Mouse (Mus musculus): ENCODE data around the gene Eif3l.

The Eif3l gene

DNA sequence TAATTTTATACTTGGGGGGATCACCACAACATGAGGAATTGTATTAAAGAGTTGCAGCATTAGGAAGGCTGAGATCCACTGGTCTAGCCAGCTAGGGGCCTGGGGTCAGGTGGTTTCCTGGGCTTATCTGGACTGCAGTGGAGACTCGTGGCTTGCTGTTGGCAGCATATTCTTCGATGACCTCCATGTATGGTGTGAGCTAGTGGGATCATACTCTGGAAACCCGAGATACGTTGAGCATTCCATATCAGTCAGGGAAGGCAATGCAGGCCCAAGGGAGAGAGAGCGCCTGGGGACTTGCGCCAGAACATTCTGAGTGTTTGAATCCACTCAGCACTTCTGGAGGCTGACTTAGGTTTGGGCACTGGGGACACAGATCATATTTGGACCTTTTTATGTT, 48.8 kb downstream of the Eif3l start:
- DNase-seq (ENCODE audit: low read depth, low spot score), result no peak

DNA sequence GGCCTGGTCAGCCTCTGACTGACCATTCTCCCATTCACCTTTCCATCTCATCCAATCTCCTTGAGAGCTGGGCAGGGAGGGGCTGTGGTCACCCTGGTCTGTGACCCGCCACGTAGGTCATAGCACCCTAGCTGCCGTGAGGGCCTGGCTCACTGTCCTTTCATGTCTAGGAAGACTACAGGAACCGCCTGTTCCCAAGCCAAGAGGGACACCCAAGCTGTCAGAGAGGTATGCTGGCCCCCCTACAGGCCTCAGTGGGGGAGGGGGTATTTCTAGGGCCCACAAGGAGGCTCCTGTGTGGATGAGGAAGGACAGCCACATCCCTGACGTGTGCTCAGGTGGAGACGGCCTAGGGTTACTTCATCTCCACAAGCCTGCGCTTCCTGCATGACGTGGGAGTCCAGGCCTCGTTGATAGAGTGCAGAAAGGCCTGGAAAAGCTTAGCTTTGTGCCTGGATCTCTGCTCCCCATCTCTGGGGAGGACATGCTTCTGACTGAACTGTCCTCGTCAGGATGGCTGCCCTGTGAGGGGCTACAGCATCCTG, 49.4 kb downstream of the Eif3l start:
- no peak for DNase-seq (ENCODE audit: low read depth, low spot score)

DNA sequence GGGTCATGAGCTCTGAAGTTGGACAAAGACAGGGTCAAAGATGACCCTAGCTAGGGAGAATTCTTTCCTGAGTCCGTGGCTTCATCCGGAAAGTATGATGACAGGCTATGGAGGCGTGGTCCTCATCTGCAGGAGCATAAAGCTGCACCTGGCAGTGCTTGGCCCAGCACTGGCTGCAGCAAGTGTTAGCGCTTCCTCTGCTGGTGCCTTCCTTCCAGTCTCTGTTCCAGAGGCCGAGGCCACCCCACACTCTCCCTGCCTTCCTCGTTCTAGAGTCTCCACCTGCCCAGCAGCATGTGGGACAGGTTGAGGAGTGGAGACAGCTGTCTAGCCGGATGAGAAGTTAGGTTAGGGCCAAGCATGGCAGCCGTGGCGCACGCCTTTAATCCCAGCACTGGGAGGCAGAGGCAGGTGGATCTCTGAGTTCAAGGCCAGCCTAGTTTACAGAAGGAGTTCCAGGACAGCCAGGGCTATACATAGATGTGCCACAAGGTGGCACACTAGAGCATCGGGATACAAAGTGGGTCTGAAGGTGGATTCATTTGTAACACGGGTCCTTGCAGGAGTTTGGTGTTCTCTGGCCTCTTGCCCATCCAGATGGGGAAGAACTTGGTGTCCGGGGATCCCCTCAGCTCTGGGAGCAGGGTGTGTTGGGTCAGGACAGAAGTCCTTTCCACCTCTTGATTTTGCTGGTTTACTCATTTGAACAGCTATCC, 51.4 kb downstream of the Eif3l start:
- no peak for DNase-seq (ENCODE audit: low read depth, low spot score)

DNA sequence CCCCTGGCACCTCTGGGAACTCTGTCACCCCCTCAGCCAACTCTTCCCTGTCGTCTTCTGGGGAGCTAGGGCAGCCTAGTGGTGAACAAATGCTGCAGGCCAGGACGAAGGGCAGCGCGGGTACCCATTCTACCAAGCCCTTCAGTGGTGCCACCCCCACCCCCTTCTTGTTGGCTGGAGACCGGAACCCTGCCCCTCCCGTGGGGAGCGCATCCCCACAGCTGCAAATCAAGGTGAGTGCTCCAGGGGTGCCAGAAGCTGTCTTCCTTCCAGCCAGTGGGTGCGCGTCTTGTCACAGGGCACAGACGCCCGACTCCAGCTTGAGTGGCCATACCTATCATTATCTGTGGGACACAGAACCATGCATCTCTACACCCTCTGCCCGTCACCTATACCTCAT, 52.1 kb downstream of the Eif3l start:
- no peak for DNase-seq (ENCODE audit: low read depth, low spot score)

DNA sequence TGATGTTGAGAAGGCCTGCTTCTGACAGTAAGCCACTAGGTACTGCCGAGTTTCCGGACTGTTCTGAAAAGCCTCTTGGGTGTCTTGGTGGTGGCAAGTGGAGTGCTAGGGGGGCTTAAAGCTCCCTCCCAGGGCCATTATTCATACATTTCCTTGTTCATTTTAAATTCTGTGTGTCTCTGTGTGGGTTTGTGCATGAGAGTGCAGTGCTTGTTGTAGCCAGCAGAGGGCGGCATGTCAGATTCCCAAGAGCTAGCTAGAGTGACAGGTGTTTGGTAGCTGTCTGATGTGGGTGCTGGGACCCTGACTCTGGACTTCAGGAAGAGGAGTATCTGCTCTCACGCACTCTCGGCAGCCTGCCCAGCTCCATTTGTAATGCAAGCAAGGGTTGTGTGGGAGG, 53.2 kb downstream of the Eif3l start:
- DNase-seq (ENCODE audit: low read depth, low spot score), result no peak

DNA sequence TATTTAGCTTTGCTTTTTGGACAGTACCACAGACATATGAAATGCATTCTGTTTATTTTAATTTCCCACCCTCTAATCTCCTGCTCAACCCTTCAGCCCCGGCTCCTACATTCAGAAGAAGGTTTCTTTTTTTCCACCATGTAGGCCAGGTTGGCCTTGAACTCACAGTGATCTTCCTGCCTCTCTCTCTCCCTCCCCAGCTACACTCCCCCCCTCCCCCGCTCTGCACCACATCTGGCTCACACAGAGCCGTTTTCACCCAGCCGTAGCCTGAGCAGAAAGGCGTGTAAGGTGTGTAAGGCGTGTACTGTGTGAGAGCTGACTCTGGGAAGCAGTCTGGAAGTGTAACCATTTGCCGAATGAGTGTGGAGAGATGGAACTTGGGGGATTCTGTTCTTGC, 54.3 kb downstream of the Eif3l start:
- DNase-seq (ENCODE audit: low read depth, low spot score), result no peak

DNA sequence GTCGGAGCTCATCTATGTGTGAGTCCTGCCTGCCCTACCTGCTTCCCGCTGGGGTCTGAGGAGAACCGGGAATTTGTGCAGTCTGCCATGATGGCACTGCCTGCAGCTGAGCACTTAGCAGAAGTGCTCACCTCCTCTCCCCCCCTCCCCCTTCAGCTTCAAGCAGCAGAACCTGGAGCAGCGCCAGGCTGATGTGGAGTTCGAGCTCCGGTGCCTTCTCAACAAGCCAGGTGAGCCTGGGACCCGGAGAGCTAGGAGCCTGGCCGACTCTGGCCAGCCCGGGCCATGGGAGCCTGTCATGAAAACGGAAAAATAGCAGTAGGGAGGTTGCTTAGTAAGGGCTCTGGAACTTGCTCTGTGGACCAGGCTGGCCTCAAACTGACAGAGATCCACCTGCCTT, 55.8 kb downstream of the Eif3l start:
- no peak for DNase-seq (ENCODE audit: low read depth, low spot score)

DNA sequence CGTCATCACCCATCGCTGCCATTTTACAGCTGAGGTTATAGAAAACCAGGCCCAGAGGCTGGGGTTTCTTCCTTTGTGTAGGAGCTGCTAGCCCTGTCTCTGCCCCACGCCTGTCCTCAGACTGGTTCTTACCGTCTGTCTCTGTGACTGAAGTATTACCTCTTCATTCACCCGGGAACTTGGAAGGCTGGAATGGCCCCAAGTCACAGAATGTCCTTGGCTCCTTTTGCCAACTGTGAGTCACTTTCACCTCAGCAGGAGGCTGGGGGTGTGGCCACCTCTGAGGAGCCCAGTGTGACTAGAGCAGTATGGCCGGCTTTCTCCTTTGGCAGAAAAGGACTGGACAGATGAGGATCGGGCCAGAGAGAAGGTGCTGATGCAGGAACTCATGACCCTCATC, 56.5 kb downstream of the Eif3l start:
- no peak for DNase-seq (ENCODE audit: low read depth, low spot score)

DNA sequence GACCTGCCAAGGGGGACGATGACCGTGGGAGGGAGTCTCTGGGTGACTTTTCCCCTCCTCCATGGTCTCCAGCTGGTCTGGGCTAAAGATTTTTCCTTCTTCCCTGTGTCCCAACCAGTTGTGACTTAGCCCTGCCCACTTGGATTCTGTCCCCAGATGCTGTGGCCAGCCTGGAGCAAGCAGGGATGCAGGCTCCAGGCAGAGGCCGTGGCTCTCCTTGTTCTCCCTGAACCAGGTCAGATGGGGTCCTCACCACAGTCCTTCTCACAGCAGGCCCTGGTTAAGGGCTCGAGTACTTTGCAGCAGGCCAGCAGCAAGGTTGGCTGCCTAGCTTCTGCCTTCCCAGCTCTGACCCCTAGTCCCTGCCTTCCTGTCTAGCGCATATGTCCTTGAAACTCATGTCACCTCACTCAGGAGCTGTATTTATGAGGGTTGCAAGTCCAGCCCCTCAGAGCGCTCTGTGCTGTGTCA, 58.2 kb downstream of the Eif3l start:
- no peak for DNase-seq (ENCODE audit: low read depth, low spot score)

DNA sequence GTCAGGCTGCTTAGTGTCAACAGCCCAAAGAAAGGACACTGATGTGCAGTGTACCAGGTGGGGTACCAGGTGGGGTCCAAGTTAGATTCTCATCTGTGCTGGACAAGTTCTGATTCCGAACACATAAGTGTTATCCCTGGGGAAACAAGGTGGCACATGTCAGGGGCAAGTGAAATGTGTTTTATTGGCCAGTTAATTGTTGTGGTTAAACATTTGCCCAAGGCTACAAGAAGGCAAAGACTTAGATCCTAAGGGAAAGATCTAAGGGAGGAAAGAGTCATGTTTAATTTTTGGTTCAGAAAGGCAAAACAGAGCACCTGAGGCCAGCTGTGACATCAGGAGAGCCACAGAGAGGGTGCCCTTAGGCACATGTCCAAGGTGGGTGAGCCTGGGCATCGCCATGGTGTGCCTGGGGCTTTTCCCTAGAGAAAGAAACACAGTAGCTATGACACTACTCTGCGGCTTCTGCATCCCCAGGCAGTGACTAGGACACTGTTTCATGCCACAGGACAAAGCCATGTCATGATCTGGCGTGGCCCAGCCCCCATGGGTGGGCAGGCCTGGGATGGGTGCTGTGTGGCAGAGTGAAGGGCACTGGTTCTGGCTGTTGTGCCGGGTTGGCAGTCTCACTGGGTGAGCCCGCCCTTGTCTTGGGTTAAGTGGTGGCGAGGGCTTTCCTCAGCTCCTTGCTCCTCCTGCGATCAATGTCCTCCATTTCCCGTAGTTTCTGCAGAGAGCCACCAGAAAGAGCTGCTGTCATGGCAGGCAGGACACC, 59.7 kb downstream of the Eif3l start:
- DNase-seq (ENCODE audit: low read depth, low spot score), result no peak

DNA sequence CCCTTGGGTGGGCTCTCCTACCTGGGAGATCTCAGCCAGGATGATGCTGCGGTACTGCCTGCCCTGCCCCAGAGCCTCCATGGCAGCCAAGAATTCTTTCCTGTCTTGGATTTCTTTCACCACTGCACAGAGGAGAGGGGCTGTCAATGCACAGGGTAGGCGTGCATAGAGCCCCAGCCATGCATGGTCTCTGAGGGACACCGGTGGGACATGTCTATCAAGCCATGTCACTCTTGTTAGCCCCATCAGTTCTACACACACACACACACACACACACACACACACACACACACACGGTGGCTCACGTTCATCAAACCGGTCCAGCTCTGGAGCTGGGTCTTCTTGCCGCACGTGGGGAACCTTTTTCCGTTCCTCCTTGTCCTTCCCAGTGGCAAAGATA, 60.4 kb downstream of the Eif3l start:
- DNase-seq (ENCODE audit: low read depth, low spot score), result no peak

DNA sequence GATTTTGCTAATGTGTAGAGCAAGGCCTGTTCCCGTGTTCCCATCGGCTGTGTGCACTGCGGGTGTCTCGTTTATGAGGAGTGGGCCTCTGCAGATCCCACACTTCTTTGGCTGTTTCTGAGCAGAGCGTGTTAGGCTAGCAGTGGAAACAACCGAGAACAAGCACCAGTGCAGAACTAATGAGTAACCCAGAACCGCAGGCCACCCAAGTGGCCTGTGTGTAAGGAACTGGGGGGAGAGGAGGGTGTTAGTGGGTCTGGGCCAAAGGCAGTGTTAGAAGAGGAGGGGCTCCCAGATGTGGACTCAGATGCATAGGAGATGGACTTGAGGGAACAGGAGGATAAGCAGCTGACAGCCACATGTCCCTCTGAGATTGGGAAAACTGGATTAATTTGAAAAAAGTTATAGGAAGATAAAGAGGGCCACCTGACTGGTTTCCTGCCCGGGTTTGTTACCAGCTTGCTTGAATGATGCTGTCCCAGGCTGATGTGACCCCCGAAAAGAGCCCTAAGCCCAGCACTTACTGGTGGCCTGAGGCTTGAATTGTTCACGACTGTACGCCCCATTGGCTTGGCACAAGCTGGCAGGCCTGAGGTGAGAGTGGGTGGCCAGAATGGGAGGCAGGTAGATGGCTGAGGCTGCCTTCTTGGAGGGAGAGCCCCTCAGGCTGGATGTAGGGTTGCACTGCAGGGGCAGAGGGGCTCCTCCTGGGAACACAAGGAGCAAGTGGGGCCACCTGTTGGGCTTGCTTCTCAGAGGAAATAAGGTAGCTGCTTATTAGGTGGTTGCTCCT, 61.0 kb downstream of the Eif3l start:
- DNase-seq (ENCODE audit: low read depth, low spot score), result no peak

DNA sequence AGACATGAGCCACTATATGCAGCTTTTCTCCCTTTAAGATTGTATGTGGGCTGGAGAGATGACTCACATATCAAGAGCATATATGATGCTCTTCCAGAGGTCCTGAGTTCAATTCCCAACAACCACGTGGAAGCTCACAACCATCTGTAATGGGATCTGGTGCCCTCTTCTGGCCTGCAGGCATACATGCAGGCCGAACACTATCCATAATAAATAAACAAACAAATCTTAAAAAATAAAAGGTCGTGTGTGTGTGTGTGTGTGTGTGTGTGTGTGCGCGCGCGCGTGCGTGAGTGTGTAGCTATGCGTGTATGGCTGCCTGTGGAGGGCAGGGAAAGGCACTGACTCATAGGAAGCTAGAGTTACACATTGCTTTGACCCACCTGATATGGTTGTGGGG, 64.7 kb downstream of the Eif3l start:
- DNase-seq (ENCODE audit: low read depth, low spot score), result no peak

DNA sequence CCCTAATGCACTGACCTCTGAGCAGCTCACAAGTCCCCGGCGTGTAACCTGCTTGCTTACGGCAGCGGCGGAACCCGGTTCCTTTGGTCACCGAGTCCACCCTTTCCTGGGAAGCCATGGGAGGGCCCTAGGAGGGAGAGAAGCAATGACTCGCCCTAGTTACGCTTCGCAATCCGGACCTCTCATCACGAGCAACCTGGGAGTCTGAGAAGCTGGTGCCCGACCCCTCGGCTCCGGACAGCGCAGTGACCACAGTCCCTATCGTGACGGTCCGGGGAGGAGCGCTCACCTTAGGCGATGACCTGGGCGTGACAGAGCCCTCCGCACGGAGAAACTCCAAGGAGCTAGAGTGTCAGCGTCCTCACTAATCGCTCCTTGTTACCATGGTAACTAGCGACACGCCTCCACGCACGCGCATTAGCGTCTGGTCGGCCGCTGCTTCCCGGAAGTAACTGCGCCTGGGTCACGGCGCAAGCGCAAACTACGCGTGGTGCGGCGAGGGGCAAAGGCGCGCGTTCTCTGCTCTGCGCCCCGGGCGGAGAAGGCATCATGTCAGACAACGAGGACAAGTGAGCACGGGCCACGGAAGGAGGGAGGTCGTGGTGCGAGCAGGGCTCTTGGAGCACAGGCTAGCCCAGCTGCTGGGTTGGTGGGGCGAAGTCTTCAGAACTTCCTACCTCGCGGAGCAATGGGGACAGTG, 66.0 kb downstream of the Eif3l start, which contains the start of the genes Polr2f and 1700088E04Rik:
Gene Polr2f (plus strand): TSS at position 144 of the 700 bp plus-strand sequence.
Gene 1700088E04Rik (minus strand): TSS at position 388 of the 700 bp plus-strand sequence.
- peak; percentile 93 for DNase-seq (ENCODE audit: low read depth, low spot score)

DNA sequence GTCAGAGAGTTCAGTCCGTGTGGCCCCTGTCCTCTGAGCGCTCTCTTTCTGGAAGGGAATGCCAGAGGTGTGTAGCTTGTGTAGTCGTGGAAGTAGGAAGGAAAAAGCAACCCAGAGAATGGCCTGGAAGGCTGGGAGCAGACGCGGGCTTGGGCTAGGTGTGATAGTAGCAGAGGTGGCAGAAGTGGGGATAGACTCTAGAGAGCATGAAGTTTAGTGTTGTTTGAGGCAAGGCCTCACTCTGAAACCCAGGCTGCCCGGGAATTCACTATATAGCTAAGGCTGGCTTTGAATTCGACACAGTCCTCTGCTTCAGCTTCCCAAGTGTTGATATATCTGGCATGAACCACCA, 66.6 kb downstream of the Eif3l start:
- no peak for DNase-seq (ENCODE audit: low read depth, low spot score)

DNA sequence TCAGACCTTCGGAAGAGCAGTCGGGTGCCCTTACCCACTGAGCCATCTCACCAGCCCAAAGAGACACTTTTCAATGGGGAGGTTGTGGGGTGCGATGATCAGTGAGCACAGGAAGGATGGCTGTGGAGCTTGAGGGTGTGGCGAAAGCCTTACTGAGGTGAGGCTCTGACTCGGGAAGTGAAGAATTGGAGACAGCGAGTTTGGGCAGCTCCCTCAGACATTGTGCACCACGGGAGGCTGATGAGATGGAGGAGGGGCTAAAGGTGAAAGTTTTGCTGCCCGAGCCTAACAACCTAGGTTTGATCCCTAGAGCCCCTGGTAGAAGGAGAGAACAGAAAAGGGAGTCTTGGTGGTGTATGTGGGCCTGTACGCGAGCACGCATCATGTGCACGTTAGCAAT, 68.3 kb downstream of the Eif3l start:
- no peak for DNase-seq (ENCODE audit: low read depth, low spot score)

Measured in WW6 (cell line).